Mouse (Mus musculus) embryonic facial prominence, embryonic 11.5 days (tissue): ENCODE data around the gene Fut11. TPM values are rescaled to one million over a fixed set of nuclear protein-coding genes. Genes with fewer than 3 reads are reported as not detected.

ENCODE experiments used
- ATAC-seq: fragments of 200-750 bp; cut with Nextera tagmentation; replicated peaks from 2 replicates; pipeline ENCODE4 v1.8.0; 2017; ENCODE audit warnings: low read depth; ENCODE audit not compliant: insufficient number of reproducible peaks, low FRiP score, low TSS enrichment
- DNase-seq: peaks from one replicate; pipeline ENCODE4 v3.0.0-alpha.2; 2015; ENCODE audit warnings: low spot score
- H3K27ac ChIP-seq: fragments of 300-500 bp; sonication (generic); replicated peaks from 2 replicates; pipeline ENCODE4 v1.5.1; 2014; ENCODE audit warnings: mild to moderate bottlenecking, low read depth, low read length, control low read depth
- H3K27me3 ChIP-seq: fragments of 300-500 bp; sonication (generic); 2 replicates; pipeline ENCODE4 v1.6.1; 2014; ENCODE audit warnings: mild to moderate bottlenecking, low read length, moderate library complexity, mixed read lengths; ENCODE audit not compliant: control insufficient read depth, insufficient read depth
- H3K36me3 ChIP-seq: fragments of 300-500 bp; sonication (generic); replicated peaks from 2 replicates; pipeline ENCODE4 v1.6.1; 2014; ENCODE audit warnings: low read depth, mild to moderate bottlenecking, low read length, moderate library complexity, mixed read lengths; ENCODE audit not compliant: control insufficient read depth, insufficient read depth
- H3K4me1 ChIP-seq: fragments of 300-500 bp; sonication (generic); 2 replicates; pipeline ENCODE4 v1.6.1; 2014; ENCODE audit warnings: low read length, mixed read lengths; ENCODE audit not compliant: control insufficient read depth, insufficient read depth
- H3K4me2 ChIP-seq: fragments of 300-500 bp; sonication (generic); 2 replicates; pipeline ENCODE4 v1.6.1; 2014; ENCODE audit warnings: low read depth, mild to moderate bottlenecking, control low read depth, low read length, moderate library complexity
- H3K4me3 ChIP-seq: fragments of 300-500 bp; sonication (generic); 2 replicates; pipeline ENCODE4 v1.5.1; 2014; ENCODE audit warnings: low read depth, low read length, control low read depth
- H3K9ac ChIP-seq: fragments of 300-500 bp; sonication (generic); replicated peaks from 2 replicates; pipeline ENCODE4 v1.6.1; 2014; ENCODE audit warnings: mild to moderate bottlenecking, control low read depth, low read length
- H3K9me3 ChIP-seq: fragments of 300-500 bp; sonication (generic); replicated peaks from 2 replicates; pipeline ENCODE4 v1.6.1; 2016; ENCODE audit warnings: mild to moderate bottlenecking, low read length, inconsistent platforms, mixed read lengths; ENCODE audit not compliant: control insufficient read depth
- WGBS: fragments of 180-500 bp; shearing (Covaris S2); extraction: QIAGEN DNeasy Blood & Tissue Kit; methylation state at CpG from one replicate; pipeline ENCODE4 v1.1.7; 2014; 5-methylcytosine and 5-hydroxymethylcytosine counted together
- polyA plus RNA-seq: library from polyadenylated mRNA; unstranded; fragments of >200 nt; fragmentation: Nextera tagmentation; extraction: Ambion mirVana; gene quantifications from 2 replicates; pipeline ENCODE4 v1.2.1, GENCODE M21; 2014

Fut11 gene
- 19.9 and 21.0 TPM in 2 replicates for polyA plus RNA-seq

GRCm38 (mm10) chr14:20694884-20695760 lies at the start of gene Fut11:
TSS of gene Fut11 (plus strand) at chr14:20694968.
- Histone ChIP-seq H3K4me2 (peak within 1 kb of the TSS; percentile 73), H3K36me3 (peaks cover 4% of the 10 kb centered on the region), H3K9ac (peak within 1 kb of the TSS; percentile 63), H3K9me3 (no peaks in the 10 kb centered on the region), H3K27me3 (no peaks in the 10 kb centered on the region), H3K27ac (peak within 1 kb of the TSS; percentile 81), H3K4me3 (peak within 1 kb of the TSS; percentile 64), H3K4me1 (no peaks in the 10 kb centered on the region)
- peak; percentile 93 for DNase-seq
- WGBS, result under 1% methylated on average over 110 of the region's 111 CpGs
- peak; percentile 93 for ATAC-seq

GRCm38 (mm10) chr14:20645547-20645946 lies 49.2 kb upstream of the Fut11 start:
- DNase-seq (no peak), ATAC-seq (no peak)
- Histone ChIP-seq H3K4me3 (no peak overlapping the region), H3K4me1 (no peaks in the 10 kb centered on the region), H3K27me3 (no peaks in the 10 kb centered on the region), H3K9ac (no peak overlapping the region), H3K4me2 (no peak overlapping the region), H3K9me3 (no peaks in the 10 kb centered on the region), H3K27ac (no peak overlapping the region), H3K36me3 (no peaks in the 10 kb centered on the region)
- 28% methylated on average over 3 of the region's 3 CpGs for WGBS

GRCm38 (mm10) chr14:20646381-20646780 lies 48.4 kb upstream of the Fut11 start:
- no peak for DNase-seq
- H3K9ac ChIP-seq, result no peak overlapping the region
- no peaks in the 10 kb centered on the region for H3K4me1 ChIP-seq
- no peaks in the 10 kb centered on the region for H3K9me3 ChIP-seq
- no peak overlapping the region for H3K4me3 ChIP-seq
- no peak for ATAC-seq
- H3K4me2 ChIP-seq, result no peak overlapping the region
- H3K27me3 ChIP-seq, result no peaks in the 10 kb centered on the region
- no peak overlapping the region for H3K27ac ChIP-seq
- H3K36me3 ChIP-seq, result no peaks in the 10 kb centered on the region

- Histone ChIP-seq H3K9ac (no peak overlapping the region), H3K4me2 (no peak overlapping the region), H3K9me3 (no peaks in the 10 kb centered on the region), H3K4me3 (no peak overlapping the region), H3K27ac (no peak overlapping the region), H3K4me1 (no peaks in the 10 kb centered on the region), H3K27me3 (no peaks in the 10 kb centered on the region), H3K36me3 (no peaks in the 10 kb centered on the region)
- WGBS, result 77% methylated on average over 2 of the region's 2 CpGs
- no peak for ATAC-seq
- no peak for DNase-seq
Observed at GRCm38 (mm10) chr14:20651000-20651399, 43.8 kb upstream of the Fut11 start.

GRCm38 (mm10) chr14:20651722-20652256 lies 43.0 kb upstream of the Fut11 start:
- H3K4me1 ChIP-seq, result no peaks in the 10 kb centered on the region
- H3K36me3 ChIP-seq, result no peaks in the 10 kb centered on the region
- H3K4me2 ChIP-seq, result no peak overlapping the region
- WGBS, result 72% methylated on average over 4 of the region's 4 CpGs
- H3K27me3 ChIP-seq, result no peaks in the 10 kb centered on the region
- no peak overlapping the region for H3K27ac ChIP-seq
- no peak overlapping the region for H3K4me3 ChIP-seq
- DNase-seq, result no peak
- no peak overlapping the region for H3K9ac ChIP-seq
- no peak for ATAC-seq
- H3K9me3 ChIP-seq, result no peaks in the 10 kb centered on the region

- no peak overlapping the region for H3K4me3 ChIP-seq
- H3K36me3 ChIP-seq, result no peaks in the 10 kb centered on the region
- H3K9me3 ChIP-seq, result no peaks in the 10 kb centered on the region
- no peaks in the 10 kb centered on the region for H3K4me1 ChIP-seq
- no peak overlapping the region for H3K9ac ChIP-seq
- DNase-seq (no peak), ATAC-seq (no peak)
- 80% methylated on average over 9 of the region's 9 CpGs for WGBS
- no peak overlapping the region for H3K4me2 ChIP-seq
- no peak overlapping the region for H3K27ac ChIP-seq
- no peaks in the 10 kb centered on the region for H3K27me3 ChIP-seq
Observed at GRCm38 (mm10) chr14:20654690-20655421, 39.9 kb upstream of the Fut11 start.

- no peaks in the 10 kb centered on the region for H3K9me3 ChIP-seq
- H3K36me3 ChIP-seq, result no peaks in the 10 kb centered on the region
- H3K27me3 ChIP-seq, result no peaks in the 10 kb centered on the region
- H3K4me2 ChIP-seq, result no peak overlapping the region
- WGBS, result 63% methylated on average over 9 of the region's 9 CpGs
- ATAC-seq (no peak), DNase-seq (no peak)
- H3K27ac ChIP-seq, result no peak overlapping the region
- H3K4me1 ChIP-seq, result no peaks in the 10 kb centered on the region
- no peak overlapping the region for H3K9ac ChIP-seq
- no peak overlapping the region for H3K4me3 ChIP-seq
Observed at GRCm38 (mm10) chr14:20655731-20656130, 39.0 kb upstream of the Fut11 start.

GRCm38 (mm10) chr14:20656361-20656760 lies 38.4 kb upstream of the Fut11 start, which contains the start of gene Myoz1:
TSS of gene Myoz1 (minus strand) at chr14:20656540.
- H3K4me3 ChIP-seq, result no peak within 1 kb of the TSS
- H3K27me3 ChIP-seq, result no peaks in the 10 kb centered on the region
- no peak within 1 kb of the TSS for H3K4me2 ChIP-seq
- H3K4me1 ChIP-seq, result no peaks in the 10 kb centered on the region
- no peak within 1 kb of the TSS for H3K27ac ChIP-seq
- no peaks in the 10 kb centered on the region for H3K9me3 ChIP-seq
- H3K36me3 ChIP-seq, result no peaks in the 10 kb centered on the region
- 31% methylated on average over 11 of the region's 11 CpGs for WGBS
- ATAC-seq (no peak), DNase-seq (peak; percentile 7)
- H3K9ac ChIP-seq, result no peak within 1 kb of the TSS
